In genomic region chr1:171213801-171214496, GRCm38 (mm10) we compare ENCODE assay signal across 27 mouse cellular contexts. TPM values are rescaled to one million over a fixed set of nuclear protein-coding genes. Genes with fewer than 3 reads are reported as not detected.
A peak's percentile ranks its signal among the peaks of the same experiment; 100 is the strongest.
DNase-seq lines count a peak whose midpoint lies in the region; ATAC-seq and TF ChIP-seq lines count a peak whose summit lies in the region.
"Had no signal": no experiment of that assay in that cellular context is flagged by ENCODE, and none has a peak within 500 bp of the region (broad histone marks: within the 10 kb centered on the region; RNA-seq: fewer than 3 reads in every experiment).

Nr1i3 (plus strand) TSS chr1:171213970.

- DNase-seq in adrenal gland, postnatal 14 days, result no peak
- no peak for DNase-seq in adrenal gland, adult (ENCODE audit: inconsistent age in 2 of 2, low spot score in 1 of 2)
- peak; percentile 53 for DNase-seq in kidney, postnatal 14 days
- DNase-seq in intestine, embryonic 14.5 days (ENCODE audit: low spot score), result no peak
- DNase-seq in cerebellum, postnatal 4 days (ENCODE audit: low spot score in 2 of 2), result no peak
- DNase-seq: cerebellum, adult 11 months; cerebellum, postnatal 10 days; heart, postnatal 14 days; kidney, adult 8-10 months; layer of hippocampus, postnatal 36 days; lung, postnatal 4 days; retina, postnatal 1 day; right cerebral cortex, postnatal 25 days; thymus, postnatal 25 days had no signal

- H3K27ac ChIP-seq in kidney, embryonic 16.5 days (ENCODE audit: low read length), result no peak within 1 kb of the TSS
- no peak within 1 kb of the TSS for H3K27ac ChIP-seq in intestine, embryonic 14.5 days (ENCODE audit: low read depth)
- H3K27ac ChIP-seq in small intestine, adult 2 months (ENCODE audit: insufficient read depth, low read depth, low read length), result peak within 1 kb of the TSS; percentile 96
- H3K27ac ChIP-seq: forebrain, embryonic 10.5 days; heart, embryonic 13.5 days; hindbrain, postnatal 0 days; layer of hippocampus, adult 2 months; liver, embryonic 14.5 days; midbrain, embryonic 15.5 days; neural tube, embryonic 13.5 days had no signal

- H3K27me3 ChIP-seq in kidney, embryonic 16.5 days (ENCODE audit: insufficient read depth, low read length), result no peaks in the 10 kb centered on the region
- H3K27me3 ChIP-seq in intestine, embryonic 14.5 days (replicated peaks; ENCODE audit: control insufficient read depth, insufficient read depth, low read length), result 0 out of 2 replicates have a peak, but pooled peaks cover 3% of the 10 kb centered on the region
- H3K27me3 ChIP-seq in small intestine, adult 2 months (ENCODE audit: control insufficient read depth, insufficient read depth, low read length), result no peaks in the 10 kb centered on the region
- H3K27me3 ChIP-seq: midbrain, embryonic 15.5 days had no signal

- ATAC-seq in kidney, embryonic 16.5 days (ENCODE audit: low FRiP score, low TSS enrichment), result no peak
- peak; percentile 71 for ATAC-seq in intestine, embryonic 14.5 days (replicated peaks; ENCODE audit: low FRiP score, low TSS enrichment, low read depth)
- ATAC-seq: hindbrain, postnatal 0 days; midbrain, embryonic 15.5 days had no signal

- H3K9ac ChIP-seq in kidney, embryonic 16.5 days (replicated peaks; ENCODE audit: low read length), result no peak within 1 kb of the TSS
- H3K9ac ChIP-seq in intestine, embryonic 14.5 days (ENCODE audit: low read length), result no peak within 1 kb of the TSS
- H3K9ac ChIP-seq: heart, embryonic 13.5 days; liver, embryonic 14.5 days; midbrain, embryonic 15.5 days; neural tube, embryonic 13.5 days had no signal

- TF ChIP-seq POLR2A in small intestine, adult 2 months (IDR thresholded peaks at IDR 0.05; ENCODE audit: low read depth, low read length), result peak; percentile 76; the same call in 1 of the 2 replicates

- H3K4me3 ChIP-seq in kidney, embryonic 16.5 days (ENCODE audit: low read length), result no peak within 1 kb of the TSS
- no peak within 1 kb of the TSS for H3K4me3 ChIP-seq in intestine, embryonic 14.5 days (ENCODE audit: low read depth, low read length)
- peak within 1 kb of the TSS; percentile 78 for H3K4me3 ChIP-seq in small intestine, adult 2 months (ENCODE audit: low read depth, low read length)
- H3K4me3 ChIP-seq: forebrain, embryonic 10.5 days; heart, embryonic 13.5 days; layer of hippocampus, adult 2 months; midbrain, embryonic 15.5 days; myocyte; neural tube, embryonic 13.5 days had no signal

- no peaks in the 10 kb centered on the region for H3K9me3 ChIP-seq in kidney, embryonic 16.5 days (ENCODE audit: low read length)
- no peaks in the 10 kb centered on the region for H3K9me3 ChIP-seq in intestine, embryonic 14.5 days (ENCODE audit: control insufficient read depth, low read length)
- H3K9me3 ChIP-seq: forebrain, embryonic 10.5 days; heart, embryonic 13.5 days; midbrain, embryonic 15.5 days; neural tube, embryonic 13.5 days had no signal

- TF ChIP-seq CTCF in small intestine, adult 2 months (IDR thresholded peaks at IDR 0.05; ENCODE audit: extremely low read depth, insufficient read length, insufficient replicate concordance, low read depth, low read length), result no peak

- H3K4me1 ChIP-seq in kidney, embryonic 16.5 days (ENCODE audit: insufficient read depth, low read length), result no peaks in the 10 kb centered on the region
- no peaks in the 10 kb centered on the region for H3K4me1 ChIP-seq in intestine, embryonic 14.5 days (replicated peaks; ENCODE audit: control insufficient read depth, insufficient read depth, low read length)
- H3K4me1 ChIP-seq in small intestine, adult 2 months (ENCODE audit: control insufficient read depth, insufficient read depth, insufficient read length, low read length), result peaks cover 9% of the 10 kb centered on the region; the same call in 1 of the 2 replicates
- H3K4me1 ChIP-seq: midbrain, embryonic 15.5 days; neural tube, embryonic 13.5 days had no signal

- H3K36me3 ChIP-seq in kidney, embryonic 16.5 days (ENCODE audit: insufficient read depth, low read length), result no peaks in the 10 kb centered on the region; the same call in 1 of the 2 replicates
- peaks cover 2% of the 10 kb centered on the region for H3K36me3 ChIP-seq in intestine, embryonic 14.5 days (ENCODE audit: control insufficient read depth, insufficient read depth, low read length)
- H3K36me3 ChIP-seq in small intestine, adult 2 months (ENCODE audit: control insufficient read depth, insufficient read depth, low read length), result peaks cover 20% of the 10 kb centered on the region

- 66% methylated on average over 10 of the region's 10 CpGs for WGBS in kidney, embryonic 16.5 days
- 67% methylated on average over 10 of the region's 10 CpGs for WGBS in intestine, embryonic 14.5 days
- WGBS in small intestine, adult 2 months, result 41% methylated on average over 10 of the region's 10 CpGs

- no peak within 1 kb of the TSS for H3K4me2 ChIP-seq in kidney, embryonic 16.5 days (replicated peaks; ENCODE audit: low read depth, low read length)
- no peak within 1 kb of the TSS for H3K4me2 ChIP-seq in intestine, embryonic 14.5 days (ENCODE audit: low read length)
- H3K4me2 ChIP-seq: heart, embryonic 13.5 days; midbrain, embryonic 15.5 days; neural tube, embryonic 13.5 days had no signal

RNA-seq across cellular contexts. Expression of gene Nr1i3, which starts in this region (rescaled TPM):
- total RNA-seq in adrenal gland, postnatal 14 days (2021), result 0.83 and 12.4 TPM in 2 replicates
- 0.67 and 0.89 TPM in 2 replicates for polyA plus RNA-seq in kidney, embryonic 16.5 days (2015; fragmentation: Nextera tagmentation; extraction: Ambion mirVana)
- 0.55 and 1.7 TPM in 2 replicates for polyA plus RNA-seq in intestine, embryonic 14.5 days (2014; fragmentation: Nextera tagmentation; extraction: Ambion mirVana)
- polyA plus RNA-seq in small intestine, adult 2 months (2012; rRNA removed), result 18.5 and 28.9 TPM in 2 replicates
- total RNA-seq: gastrocnemius, adult 18-20 months; hindbrain, postnatal 0 days; left cerebral cortex, postnatal 10 days had no signal
- polyA plus RNA-seq: spleen, adult 2 months had no signal
